Mouse (Mus musculus) frontal cortex, adult (tissue): Measurements from ENCODE around the gene Bcr.

Experiments used
- ATAC-seq: cut with Nextera tagmentation; 2 replicates; pipeline ENCODE4 v1.9.2; 2017; ENCODE audit warnings: mild to moderate bottlenecking, moderate library complexity, mixed read lengths; ENCODE audit not compliant: low TSS enrichment

Gene Bcr

GRCm38 (mm10) chr10:75093252-75093987 is 33.0 kb downstream of the Bcr start:
- no peak for ATAC-seq

DNA sequence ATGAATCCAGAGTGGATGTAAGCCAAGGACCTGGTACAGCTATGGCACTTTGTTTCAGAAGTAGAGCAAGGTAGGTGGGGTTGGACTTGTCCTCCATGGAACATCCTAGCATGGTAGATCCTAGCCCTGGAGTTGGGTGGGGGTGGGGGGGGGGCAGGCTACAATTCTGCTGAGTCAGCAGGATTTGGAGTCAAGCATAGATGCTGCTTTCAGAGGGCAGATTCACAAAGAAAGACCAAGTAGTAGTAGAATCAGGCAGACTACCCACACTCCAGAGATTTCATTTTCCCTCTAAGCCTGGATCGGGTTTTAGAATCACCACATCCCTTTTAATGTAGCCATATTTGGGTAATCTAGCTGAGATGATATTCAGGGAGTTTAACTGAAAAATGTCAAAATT is 33.9 kb downstream of the Bcr start:
- no peak for ATAC-seq

DNA sequence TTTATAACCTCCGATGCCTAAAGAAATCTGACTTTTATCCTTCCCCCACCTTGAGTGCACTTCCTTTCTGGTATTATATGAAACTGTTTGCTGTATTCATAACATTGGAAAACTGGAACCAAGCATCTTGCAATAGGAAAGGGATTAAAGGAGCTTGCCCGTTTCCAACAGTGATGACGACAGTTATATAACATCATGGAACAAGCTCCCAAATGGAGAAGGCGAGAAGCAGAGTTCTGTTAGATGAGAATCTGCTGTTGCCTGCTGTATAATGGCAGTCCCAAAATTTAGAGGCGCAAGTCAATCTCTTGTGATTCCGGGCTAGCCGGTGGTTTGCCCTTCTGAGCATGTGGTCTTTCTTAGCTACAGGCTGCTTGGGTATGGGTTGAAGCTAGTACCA is 34.8 kb downstream of the Bcr start:
- peak; percentile 48 for ATAC-seq

DNA sequence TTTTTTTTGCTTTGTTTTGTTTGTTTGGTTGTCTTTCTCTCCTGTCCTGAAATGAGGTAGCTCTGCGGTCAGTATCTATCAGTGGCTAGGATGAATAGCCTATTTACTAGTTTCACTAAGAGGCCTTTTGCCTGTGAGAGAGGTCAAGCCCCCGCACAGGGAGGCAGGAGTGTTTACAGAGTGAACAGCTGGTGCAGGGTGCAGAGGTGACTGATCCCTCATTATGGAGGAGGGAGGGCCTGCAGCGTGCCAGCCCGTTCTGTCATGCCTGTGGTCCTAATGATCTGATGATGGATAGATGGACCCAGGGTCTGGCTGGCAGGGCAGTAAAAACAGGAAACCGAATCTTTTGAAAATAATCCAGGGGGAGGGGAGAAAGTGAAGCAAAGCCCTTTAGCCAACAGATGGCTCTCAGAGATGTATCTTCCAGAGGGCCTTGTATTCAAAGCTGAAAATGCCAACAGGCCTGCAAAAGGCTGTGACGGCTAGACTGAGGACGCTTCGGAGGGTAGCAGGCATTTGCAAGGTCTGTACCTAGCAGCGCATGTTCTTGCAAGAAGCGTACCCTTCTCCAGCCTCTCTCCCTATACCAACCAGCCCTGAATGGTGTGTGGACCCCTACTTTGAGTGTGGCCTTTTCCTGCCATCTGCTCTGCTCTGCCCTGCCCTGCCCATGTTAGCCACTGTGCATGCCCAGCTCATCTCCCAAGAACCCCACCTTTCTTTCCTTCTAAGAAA is 38.2 kb downstream of the Bcr start:
- no peak for ATAC-seq

- peak; percentile 62 for ATAC-seq
Measured at GRCm38 (mm10) chr10:75100298-75100697, 39.9 kb downstream of the Bcr start.

GRCm38 (mm10) chr10:75103502-75103901 is 43.1 kb downstream of the Bcr start:
- no peak for ATAC-seq

- peak; percentile 60 for ATAC-seq
Measured at GRCm38 (mm10) chr10:75104191-75105098, 44.1 kb downstream of the Bcr start.

DNA sequence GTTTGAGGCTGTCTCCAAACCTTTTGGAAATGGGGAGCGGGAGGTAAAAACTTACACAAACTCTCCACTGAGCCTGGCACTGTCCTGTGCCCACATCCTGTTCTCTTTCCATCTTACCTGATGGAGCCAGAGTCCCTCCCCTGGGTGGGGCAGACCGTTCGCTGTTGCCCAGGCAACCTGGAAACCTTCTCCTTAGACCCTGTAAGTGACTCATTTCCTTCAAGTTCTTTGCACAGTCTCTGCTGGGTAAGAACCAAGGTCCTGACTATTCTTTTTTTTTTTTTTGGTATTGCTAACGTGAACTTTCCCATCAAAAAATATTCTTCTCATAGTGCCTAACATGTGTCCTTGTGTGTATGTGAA is 44.7 kb downstream of the Bcr start:
- ATAC-seq: no peak

GRCm38 (mm10) chr10:75105687-75106086 is 45.3 kb downstream of the Bcr start:
- ATAC-seq: no peak

GRCm38 (mm10) chr10:75106940-75107381 is 46.6 kb downstream of the Bcr start:
- peak; percentile 48 for ATAC-seq

GRCm38 (mm10) chr10:75108092-75108491 is 47.7 kb downstream of the Bcr start:
- ATAC-seq: no peak

- ATAC-seq: peak; percentile 32; the same call in 1 of the 2 replicates
Measured at GRCm38 (mm10) chr10:75111446-75112201, 51.2 kb downstream of the Bcr start.

- ATAC-seq: peak; percentile 33
Measured at GRCm38 (mm10) chr10:75112405-75112804, 52.0 kb downstream of the Bcr start.

DNA sequence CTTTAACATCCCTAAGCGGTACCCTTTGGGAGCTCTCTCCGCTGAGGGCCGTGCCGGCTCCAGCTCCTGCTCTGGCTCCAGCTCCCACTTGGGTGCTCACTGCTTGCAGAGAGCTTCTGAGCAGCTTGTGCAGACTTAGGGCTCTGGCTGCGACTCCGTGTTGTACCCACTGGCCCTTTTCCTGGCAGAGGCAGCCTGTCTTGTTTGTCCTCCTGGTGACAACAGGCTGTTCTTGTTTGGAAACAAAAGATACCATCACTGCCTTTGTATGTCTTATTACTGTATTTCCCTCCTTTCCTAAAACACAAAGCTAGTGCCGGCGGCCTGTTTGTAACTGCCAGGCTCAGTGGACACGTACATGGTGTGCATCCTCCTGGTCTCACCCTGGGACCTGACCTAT is 53.2 kb downstream of the Bcr start:
- no peak for ATAC-seq

DNA sequence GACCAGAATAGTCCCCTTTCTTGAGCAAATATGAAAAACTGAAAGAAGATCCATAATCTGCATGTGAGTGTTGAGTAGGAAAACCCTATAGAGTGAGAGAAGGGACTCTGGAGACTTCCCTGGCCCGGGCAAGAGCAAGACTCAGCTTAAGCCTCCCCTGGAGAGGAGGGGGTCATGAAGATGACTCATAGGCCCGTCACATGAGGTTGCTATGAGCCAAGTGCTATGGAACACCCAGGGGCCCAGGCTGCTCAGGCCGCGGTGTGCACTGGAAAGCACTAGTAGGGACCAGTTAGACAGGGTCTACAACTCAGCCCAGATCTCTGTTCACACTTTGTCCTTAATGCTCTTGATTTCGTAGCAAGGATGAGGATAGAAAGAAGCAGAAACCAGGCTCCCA is 54.8 kb downstream of the Bcr start:
- no peak for ATAC-seq

DNA sequence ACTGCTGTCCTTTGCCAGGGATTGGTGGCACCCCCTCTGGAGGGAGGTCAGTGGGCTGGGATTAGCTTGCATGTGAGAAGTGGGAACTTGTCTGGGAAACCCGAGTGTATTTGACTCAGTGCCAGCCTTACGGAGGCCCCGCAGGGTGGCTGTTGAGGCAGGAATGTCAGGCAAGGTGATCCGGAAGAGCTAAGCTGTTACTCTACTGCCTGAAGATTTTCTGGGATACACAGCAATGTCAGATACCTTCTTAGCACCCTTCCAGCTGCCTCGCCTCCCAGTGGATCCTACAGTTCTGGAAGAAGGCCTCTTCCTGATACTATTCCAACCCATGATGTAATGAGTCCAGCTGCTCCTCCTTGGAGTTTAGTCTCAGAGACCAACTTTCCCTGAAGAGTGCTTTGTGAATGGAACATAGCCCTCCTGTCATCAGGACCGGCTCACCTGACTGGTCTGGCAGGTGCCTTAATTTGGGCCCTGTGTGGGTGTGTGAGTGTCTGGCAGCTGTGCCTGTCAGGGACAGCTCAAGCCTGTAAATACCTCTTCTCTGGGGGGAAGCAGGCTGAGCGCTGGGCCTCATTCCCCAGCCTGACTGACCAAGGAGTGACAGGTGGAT is 56.6 kb downstream of the Bcr start:
- ATAC-seq: peak; percentile 79

DNA sequence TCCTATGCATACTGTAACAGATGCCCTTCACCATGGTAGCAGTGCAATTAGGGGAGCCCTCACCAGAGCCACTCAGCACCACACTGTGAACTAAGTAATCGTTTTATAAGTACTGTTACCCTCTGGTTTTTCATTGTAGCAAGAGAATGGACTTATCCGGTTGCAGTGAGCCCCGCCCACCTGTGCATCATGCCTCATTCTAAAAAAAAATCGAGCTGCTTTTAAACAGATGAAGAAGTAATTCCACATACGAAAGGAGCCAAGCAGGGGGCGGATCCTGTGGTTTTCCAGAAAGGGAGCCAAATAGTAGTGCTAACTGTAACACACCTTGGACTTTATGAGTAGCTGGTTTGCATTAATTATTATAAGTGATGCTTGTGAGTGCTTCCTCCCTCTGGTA is 58.1 kb downstream of the Bcr start:
- peak; percentile 51 for ATAC-seq

DNA sequence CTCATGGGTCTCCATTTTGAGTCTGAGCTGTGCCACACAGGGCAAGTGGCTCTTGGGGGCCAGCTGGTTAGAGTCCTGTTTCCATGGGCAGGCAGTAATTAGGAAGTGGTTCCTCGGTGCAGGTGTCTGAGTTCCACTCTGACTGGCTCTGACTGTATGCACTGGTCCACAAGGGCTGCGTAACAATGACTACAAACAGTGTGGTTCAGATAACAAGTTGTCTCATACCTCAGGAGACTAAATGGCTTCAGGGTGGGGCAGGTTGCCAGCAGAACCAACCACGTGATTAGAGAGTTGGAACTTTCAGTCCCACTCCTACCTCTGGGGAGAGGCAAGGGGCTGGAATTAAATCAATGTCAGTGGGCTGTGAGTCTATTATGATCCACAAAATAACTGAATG is 59.0 kb downstream of the Bcr start:
- ATAC-seq: no peak

- ATAC-seq: no peak
Measured at GRCm38 (mm10) chr10:75120176-75120575, 59.8 kb downstream of the Bcr start.

DNA sequence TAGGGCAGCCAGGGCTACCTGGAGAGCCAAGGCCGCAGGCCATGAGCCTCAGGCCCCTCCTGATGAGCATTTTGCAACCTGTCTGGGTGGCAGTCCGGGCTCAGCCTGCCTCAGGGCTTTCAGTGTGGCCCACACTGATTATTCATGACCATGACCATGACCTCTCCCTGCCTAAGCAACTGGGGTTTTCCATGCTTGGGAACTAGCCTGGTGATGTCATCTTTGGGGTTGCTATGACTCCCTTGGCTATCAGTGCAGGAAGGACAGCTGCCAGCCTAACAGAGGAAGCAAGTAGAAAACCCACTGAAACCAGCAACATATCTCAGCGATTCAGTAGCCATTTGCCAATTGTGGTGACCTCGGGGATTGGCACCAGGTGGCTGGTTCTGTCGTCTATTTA is 60.6 kb downstream of the Bcr start:
- ATAC-seq: no peak

- ATAC-seq: no peak
Measured at GRCm38 (mm10) chr10:75125577-75125976, 65.2 kb downstream of the Bcr start.
